Mouse (Mus musculus) C2C12 (cell line): ENCODE measurements around the gene Tbc1d22a.

Source experiments
- CEBPB ChIP-seq: IDR thresholded peaks from one replicate; pipeline ENCODE4 v1.6.1; 2011; ENCODE audit warnings: low read depth, mild to moderate bottlenecking, control low read depth, moderate library complexity
- CTCF ChIP-seq: IDR thresholded peaks from one replicate; pipeline ENCODE4 v1.5.1; 2011; ENCODE audit not compliant: control insufficient read depth, insufficient read depth, insufficient read length
- FOSL1 ChIP-seq: IDR thresholded peaks from one replicate; pipeline ENCODE4 v1.8.0; 2011; ENCODE audit warnings: mild to moderate bottlenecking, low read length; ENCODE audit not compliant: poor library complexity, insufficient read depth, severe bottlenecking
- MAX ChIP-seq: IDR thresholded peaks from one replicate; pipeline ENCODE4 v1.6.1; 2011; ENCODE audit warnings: mild to moderate bottlenecking, control low read depth
- MYOD1 ChIP-seq: IDR thresholded peaks from one replicate; pipeline ENCODE4 v1.6.1; 2011; ENCODE audit warnings: low read depth; ENCODE audit not compliant: control insufficient read depth, insufficient read length
- USF1 ChIP-seq: IDR thresholded peaks from one replicate; pipeline ENCODE4 v1.6.1; 2011; ENCODE audit warnings: low read depth, mild to moderate bottlenecking, control low read depth, moderate library complexity

GRCm38 (mm10) chr15:86213753-86214548 is at the start of gene Tbc1d22a:
- TF ChIP-seq FOSL1 (no peak), CTCF (no peak), CEBPB (no peak), MAX (peak; percentile 87), USF1 (no peak), MYOD1 (no peak)
